Mouse (Mus musculus) myocyte (in vitro differentiated cells): ENCODE data around the gene Samd4b.

Source experiments
- MAX ChIP-seq: IDR thresholded peaks from one replicate; pipeline ENCODE4 v1.6.1; 2011; ENCODE audit warnings: low read depth, mild to moderate bottlenecking, control low read depth
- MYOD1 ChIP-seq, 3 experiments: IDR thresholded peaks; one replicate each; pipeline ENCODE4 v1.6.1; 2011; ENCODE audit warnings: control low read depth in 2 of 3, low read depth in 2 of 3, mild to moderate bottlenecking in 2 of 3, moderate library complexity in 1 of 3; ENCODE audit not compliant: insufficient read length in 2 of 3, control insufficient read depth in 1 of 3
- POLR2A ChIP-seq: IDR thresholded peaks from one replicate; pipeline ENCODE4 v1.6.1; 2011; ENCODE audit warnings: low read depth, mild to moderate bottlenecking, control low read depth, moderate library complexity; ENCODE audit not compliant: insufficient read length
- SRF ChIP-seq: IDR thresholded peaks from one replicate; pipeline ENCODE4 v1.6.1; 2011; ENCODE audit warnings: low read depth; ENCODE audit not compliant: control insufficient read depth, insufficient read length
- TCF12 ChIP-seq: IDR thresholded peaks from one replicate; pipeline ENCODE4 v1.6.1; 2011; ENCODE audit warnings: mild to moderate bottlenecking, control low read depth; ENCODE audit not compliant: poor library complexity, insufficient read depth, severe bottlenecking
- USF1 ChIP-seq: IDR thresholded peaks from one replicate; pipeline ENCODE4 v1.6.1; 2011; ENCODE audit warnings: low read depth, mild to moderate bottlenecking, control low read depth, moderate library complexity

GRCm38 (mm10) chr7:28386007-28386406, 211.9 kb downstream of the Samd4b start:
- no peak for TF ChIP-seq POLR2A
- no peak for TF ChIP-seq TCF12
- no peak for TF ChIP-seq MAX
- TF ChIP-seq SRF, result no peak
- TF ChIP-seq MYOD1 (IDR thresholded peaks at IDR 0.05; ENCODE audit: control insufficient read depth in 1 of 3, insufficient read length in 2 of 3, low read depth in 2 of 3), result no peak
- TF ChIP-seq USF1, result no peak
